Mouse (Mus musculus) CD4-positive, CD25-positive, alpha-beta regulatory T cell, adult 2 months (primary cell): Measurements from ENCODE around the gene Sarm1.
A peak's percentile ranks its signal among the peaks of the same experiment; 100 is the strongest.

ENCODE experiments used
- DNase-seq: peaks from one replicate; pipeline ENCODE4 v3.0.0-alpha.2; 2012; ENCODE audit warnings: low read depth, low spot score

Sarm1 gene

DNA sequence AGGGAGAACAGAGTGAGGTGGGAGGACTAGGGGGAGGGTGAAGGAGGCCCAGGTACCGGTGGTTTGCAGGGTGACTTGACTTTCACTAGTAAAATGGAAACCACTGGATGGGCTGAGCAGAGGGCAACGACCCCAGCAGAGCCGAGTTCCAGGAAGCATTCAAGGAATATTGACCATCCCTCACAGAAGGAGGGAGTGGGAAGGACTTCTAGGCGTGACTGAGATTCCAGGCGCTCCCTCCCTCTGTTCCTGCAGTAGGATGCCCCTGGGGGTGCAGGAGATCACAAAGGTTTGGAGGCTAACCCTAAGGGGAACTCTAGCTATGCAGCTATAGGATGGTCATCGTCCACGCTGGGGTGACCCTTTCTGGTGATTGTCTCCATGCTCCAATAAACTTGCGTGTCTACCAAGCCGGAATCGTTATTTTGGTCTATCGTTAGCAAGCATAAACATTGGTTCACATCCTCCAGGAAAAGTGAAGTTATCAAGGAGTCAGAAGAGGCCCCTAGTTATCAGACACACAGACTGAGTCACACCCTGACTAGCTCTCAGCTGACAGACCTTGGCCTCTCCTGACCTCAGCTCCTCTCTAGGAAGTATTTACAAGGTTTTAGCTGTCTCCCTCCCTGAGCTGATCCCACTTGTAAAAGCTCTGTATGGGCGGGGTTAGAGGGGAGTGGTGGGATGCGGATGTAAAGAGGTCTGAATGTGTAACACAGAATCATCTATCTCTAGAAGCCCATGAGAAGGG, 34.1 kb downstream of the Sarm1 start:
- no peak for DNase-seq

- no peak for DNase-seq
Observed at GRCm38 (mm10) chr11:78462669-78463068, 34.9 kb downstream of the Sarm1 start.

DNA sequence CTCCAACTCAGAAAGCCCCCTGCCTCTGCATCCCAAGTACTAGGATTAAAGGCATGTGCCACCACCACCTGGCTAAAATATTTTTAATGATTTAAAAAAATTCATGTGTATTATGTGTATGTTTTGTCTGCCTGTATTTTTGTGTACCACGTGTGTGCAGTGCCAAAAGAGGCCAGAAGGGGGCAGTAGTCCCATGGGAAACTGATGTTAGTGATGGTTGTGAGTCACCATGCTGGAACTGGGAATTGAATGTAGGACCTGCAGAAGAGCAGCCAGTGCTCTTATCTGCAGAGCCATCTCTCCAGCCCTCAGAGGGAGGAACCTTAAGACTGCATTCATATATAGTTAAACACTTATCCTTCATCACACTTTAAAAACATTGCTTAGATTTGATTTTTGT, 35.7 kb downstream of the Sarm1 start:
- DNase-seq = peak; percentile 40

DNA sequence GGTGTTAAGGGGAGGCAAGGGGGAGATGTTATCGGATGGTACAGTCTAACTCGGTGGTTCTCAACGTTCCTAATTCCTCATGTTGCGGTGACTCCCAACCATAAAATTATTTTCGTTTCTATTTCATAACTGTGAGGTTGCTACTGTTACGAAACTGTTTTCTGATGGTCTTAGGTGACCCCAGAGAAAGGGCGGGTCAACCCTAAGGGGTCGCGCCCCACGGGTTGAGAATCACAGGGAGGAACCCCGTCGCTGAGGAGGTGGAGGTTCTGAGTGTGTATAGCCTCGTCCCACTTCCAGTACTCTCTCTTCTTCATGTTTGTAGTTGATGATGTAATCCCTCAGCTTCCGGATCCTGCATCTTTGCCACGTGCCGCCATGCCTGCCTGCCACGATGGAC, 38.8 kb downstream of the Sarm1 start:
- no peak for DNase-seq

DNA sequence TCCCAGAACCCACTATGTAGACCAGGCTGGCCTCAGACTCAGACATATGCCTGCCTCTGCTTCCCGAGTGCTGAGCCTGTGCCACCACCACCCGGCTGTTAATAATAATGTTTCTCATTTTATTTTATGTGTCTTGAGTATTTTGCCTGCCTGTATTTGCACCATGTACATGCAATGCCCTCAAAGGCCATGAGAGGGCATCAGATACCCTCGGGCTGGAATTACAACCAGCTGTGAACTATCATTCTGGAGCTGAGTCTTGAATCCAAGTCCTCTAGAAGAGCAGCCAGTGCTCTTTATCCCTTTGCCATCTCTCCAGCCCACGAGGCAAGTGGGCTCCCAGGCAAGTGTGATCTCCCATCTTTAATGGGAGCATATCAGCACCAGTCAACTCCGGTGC, 42.2 kb downstream of the Sarm1 start:
- DNase-seq = peak; percentile 63

- peak; percentile 19 for DNase-seq
Observed at GRCm38 (mm10) chr11:78454276-78454675, 43.3 kb downstream of the Sarm1 start.

DNA sequence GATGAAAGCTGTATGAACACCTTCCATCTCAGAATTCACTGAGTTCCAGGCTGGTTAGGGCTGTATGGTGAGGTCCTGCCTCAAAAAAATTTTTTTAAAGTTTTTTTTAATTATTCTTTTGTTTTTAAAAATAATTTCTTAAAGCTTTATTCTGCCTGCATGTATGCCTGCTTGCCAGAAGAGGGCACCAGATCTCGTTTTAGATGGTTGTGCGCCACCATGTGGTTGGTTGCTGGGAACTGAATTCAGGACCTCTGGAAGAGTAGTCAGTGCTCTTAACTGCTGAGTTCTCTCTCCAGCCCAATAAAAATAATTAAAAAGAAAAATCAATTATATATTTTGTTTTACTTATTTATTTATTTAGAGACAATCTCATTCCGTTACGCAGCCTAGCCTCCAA, 43.9 kb downstream of the Sarm1 start:
- peak; percentile 88 for DNase-seq

- DNase-seq = no peak
Observed at GRCm38 (mm10) chr11:78450337-78450736, 47.2 kb downstream of the Sarm1 start.

DNA sequence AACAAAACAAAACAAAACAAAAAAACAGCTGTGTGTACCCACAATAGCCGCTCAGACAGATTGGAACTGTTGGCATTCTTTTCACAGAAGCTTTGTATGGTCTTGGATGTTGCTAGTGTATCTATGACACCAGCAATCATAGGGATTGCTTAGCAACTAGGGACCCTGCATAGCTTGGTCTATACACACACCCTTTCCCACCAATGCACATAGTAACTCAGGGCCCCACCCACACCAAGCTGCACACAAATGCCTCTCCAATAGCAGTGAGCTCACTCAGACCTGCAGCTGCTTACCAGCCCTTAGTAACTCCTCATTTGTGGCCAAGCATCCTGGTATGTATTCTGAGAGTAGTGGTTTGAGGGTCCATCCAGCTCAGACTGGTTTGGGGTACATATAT, 49.3 kb downstream of the Sarm1 start:
- DNase-seq = no peak

GRCm38 (mm10) chr11:78447168-78447567, 50.4 kb downstream of the Sarm1 start:
- no peak for DNase-seq

- no peak for DNase-seq
Observed at GRCm38 (mm10) chr11:78443115-78443514, 54.4 kb downstream of the Sarm1 start.

DNA sequence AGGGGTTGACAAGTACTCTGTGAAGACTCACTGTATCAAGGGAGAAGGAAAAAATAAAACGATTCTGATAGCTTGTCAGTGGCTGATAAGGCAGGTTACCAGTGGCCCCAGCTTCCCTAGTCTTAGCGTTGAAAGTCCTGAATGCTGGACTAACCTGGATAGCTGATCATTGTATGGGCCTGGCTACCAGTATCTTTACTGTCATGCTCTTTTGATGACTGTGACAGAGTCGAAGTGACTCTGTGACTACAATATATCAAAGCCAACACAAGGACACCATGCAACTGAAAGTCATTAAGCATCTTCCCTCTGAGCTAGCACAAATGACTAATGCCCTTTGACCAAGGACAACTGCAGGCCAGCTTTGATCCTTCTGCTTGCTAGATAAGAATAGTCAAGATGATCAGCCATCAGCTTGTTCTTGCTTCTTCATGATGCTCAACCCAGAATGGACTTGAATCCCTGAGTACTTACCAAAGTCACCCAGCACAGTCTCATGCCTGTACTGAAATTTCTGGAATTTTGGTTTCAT, 59.1 kb downstream of the Sarm1 start:
- no peak for DNase-seq

DNA sequence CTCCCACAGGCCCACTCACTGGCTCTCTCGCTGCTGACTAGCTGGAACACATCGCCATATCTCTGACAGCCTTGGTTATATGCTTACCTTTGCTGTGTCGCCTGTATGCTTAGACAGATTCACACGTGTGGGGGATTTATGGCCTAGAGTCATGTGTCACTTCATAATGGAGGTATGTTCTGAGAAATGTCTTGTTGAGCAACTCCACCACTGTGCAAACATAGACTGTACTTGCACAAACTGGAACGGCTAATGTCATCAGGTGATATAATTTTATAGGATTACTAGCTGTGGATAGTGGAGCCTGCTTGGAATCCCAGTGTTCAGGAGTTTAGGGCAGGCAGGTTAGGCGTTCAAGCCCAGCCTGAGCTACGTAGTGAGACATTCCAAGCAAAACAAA, 60.4 kb downstream of the Sarm1 start:
- DNase-seq = no peak

DNA sequence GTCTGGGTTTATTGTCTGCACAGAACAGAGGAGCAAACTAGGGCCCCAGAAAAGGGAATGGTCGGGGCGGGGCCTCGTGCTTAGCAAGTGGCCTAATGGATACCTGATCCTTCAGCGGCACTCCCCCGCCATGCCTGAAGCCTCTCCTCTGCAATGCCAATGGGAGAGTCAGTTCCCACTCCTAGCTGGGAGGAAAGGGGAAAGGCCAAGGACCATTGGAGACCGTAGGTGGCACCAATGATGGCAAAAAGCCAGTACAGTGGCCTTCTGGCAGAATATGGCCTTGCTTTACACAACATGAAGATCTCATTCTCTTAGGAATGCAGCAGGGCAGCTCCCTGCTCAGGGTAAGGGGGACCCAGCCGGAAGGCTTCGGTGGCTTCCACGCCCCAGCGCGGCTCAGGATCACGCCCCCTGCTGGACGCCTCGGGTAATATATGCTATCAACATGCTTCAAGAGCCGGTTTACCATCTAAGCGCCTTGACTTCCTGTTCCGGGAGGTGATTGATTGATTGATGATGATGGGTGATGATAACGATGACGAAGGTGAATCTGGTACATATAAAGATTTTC, 61.7 kb downstream of the Sarm1 start:
- peak; percentile 72 for DNase-seq

- no peak for DNase-seq
Observed at GRCm38 (mm10) chr11:78434052-78434451, 63.5 kb downstream of the Sarm1 start.

- no peak for DNase-seq
Observed at GRCm38 (mm10) chr11:78431176-78431575, 66.4 kb downstream of the Sarm1 start.

- no peak for DNase-seq
Observed at GRCm38 (mm10) chr11:78430195-78430878, 67.2 kb downstream of the Sarm1 start.

- no peak for DNase-seq
Observed at GRCm38 (mm10) chr11:78428309-78428708, 69.2 kb downstream of the Sarm1 start.

DNA sequence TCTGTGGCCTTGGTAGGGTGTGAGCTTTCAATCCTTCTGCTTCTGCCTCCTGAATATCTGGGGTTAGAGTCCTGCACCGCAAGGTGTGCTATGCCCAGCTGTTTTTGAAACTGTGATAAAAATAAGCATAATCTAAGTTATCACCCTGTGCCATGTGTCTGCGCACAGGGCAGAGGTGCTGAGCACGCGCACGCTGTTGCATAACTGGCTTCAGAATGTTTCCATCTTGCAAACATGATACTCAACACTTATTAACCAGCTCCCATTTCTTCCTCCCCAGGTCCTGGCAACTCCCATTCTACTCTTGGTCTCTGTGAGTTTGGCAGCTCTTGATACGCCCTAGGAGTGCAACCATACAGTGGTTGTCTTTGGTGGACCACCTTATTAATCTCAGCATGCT, 69.9 kb downstream of the Sarm1 start:
- DNase-seq = no peak

- DNase-seq = no peak
Observed at GRCm38 (mm10) chr11:78425572-78425971, 72.0 kb downstream of the Sarm1 start.

- DNase-seq = no peak
Observed at GRCm38 (mm10) chr11:78424352-78424751, 73.2 kb downstream of the Sarm1 start.
